Mouse (Mus musculus) embryonic stem cell, embryonic (primary cell): ENCODE measurements around the gene Prpf40b.

Experiments
- CTCF ChIA-PET, 4 experiments: fragments of 300-600 bp in 2 of 4; fragments of 350-600 bp in 2 of 4; sonication (Branson Sonifier 250); formaldehyde crosslinking; loops; one replicate each; lab custom pipeline; 2022; ENCODE audit warnings: inconsistent platforms in 2 of 4; lab: Charles Lee
- POLR2A ChIA-PET, 4 experiments: fragments of 300-600 bp in 2 of 4; fragments of 350-600 bp in 2 of 4; sonication (Branson Sonifier 250); formaldehyde crosslinking; loops; one replicate each; lab custom pipeline; 2022; ENCODE audit warnings: antibody characterized with exemption in 4 of 4, inconsistent platforms in 1 of 4; lab: Charles Lee

Prpf40b gene

GRCm38 (mm10) chr15:99358952-99359351 is 64.1 kb downstream of the Prpf40b start:
- CTCF ChIA-PET, result interaction anchor here in 3 of 4 experiments (0.5 to 1.9 kb wide), 5 partner anchors 11 to 842 kb away, joined by 3 to 6 read pairs (median 5); partner anchors contain the start of gene Fmnl3 (in 1 of the 3)
- POLR2A ChIA-PET, result interaction anchor here in 3 of 4 experiments (0.6 to 1.5 kb wide), 8 partner anchors 9 to 266 kb away, joined by 3 to 5 read pairs (median 3); partner anchors contain the start of genes Dnajc22 (in 1 of the 3) and Fmnl3 (in 1 of the 3)

GRCm38 (mm10) chr15:99364022-99364530 is 69.2 kb downstream of the Prpf40b start:
- ChIA-PET POLR2A (interaction anchor here (0.5 to 2.3 kb wide), 12 partner anchors 10 to 1249 kb away, joined by 3 to 10 read pairs (median 3); no protein-coding TSS in a partner anchor), CTCF (interaction anchor here in 2 of 4 experiments (0.6 kb wide), 3 partner anchors 47 to 1559 kb away, joined by 3 to 4 read pairs (median 3); no protein-coding TSS in a partner anchor)

GRCm38 (mm10) chr15:99364921-99365320 is 70.0 kb downstream of the Prpf40b start:
- ChIA-PET POLR2A (interaction anchor here (0.6 to 2.3 kb wide), 10 partner anchors 9 to 336 kb away, joined by 3 to 10 read pairs (median 3); no protein-coding TSS in a partner anchor), CTCF (interaction anchor here in 3 of 4 experiments (0.6 to 1.0 kb wide), 4 partner anchors 16 to 565 kb away, joined by 3 read pairs; no protein-coding TSS in a partner anchor)
